Mouse (Mus musculus): ENCODE data around the gene Fgfr2.

DNA sequence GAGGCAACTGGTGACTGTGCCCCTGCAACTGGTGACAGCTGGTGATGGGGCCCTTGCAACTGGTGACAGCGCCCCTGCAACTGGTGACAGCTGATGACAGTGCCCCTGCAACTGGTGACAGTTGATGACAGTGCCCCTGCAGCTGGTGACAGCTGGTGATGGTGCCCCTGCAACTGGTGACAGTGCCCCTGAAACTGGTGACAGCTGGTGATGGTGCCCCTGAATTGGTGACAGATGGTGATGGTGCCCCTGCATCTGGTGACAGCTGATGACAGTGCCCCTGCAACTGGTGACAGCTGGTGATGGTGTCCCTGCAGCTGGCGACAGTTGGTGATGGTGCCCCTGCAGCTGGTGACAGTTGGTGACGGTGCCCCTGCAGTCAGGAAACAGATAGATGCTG lies 2296.8 kb downstream of the Fgfr2 start:
- TF ChIP-seq CTCF (IDR thresholded peaks at IDR 0.05; ENCODE audit: borderline replicate concordance, insufficient read depth, low read length) (no peak), POLR2A (IDR thresholded peaks at IDR 0.05; ENCODE audit: low read depth, low read length) (no peak)
